Mouse (Mus musculus): ENCODE data around the gene Hsf5.

DNA sequence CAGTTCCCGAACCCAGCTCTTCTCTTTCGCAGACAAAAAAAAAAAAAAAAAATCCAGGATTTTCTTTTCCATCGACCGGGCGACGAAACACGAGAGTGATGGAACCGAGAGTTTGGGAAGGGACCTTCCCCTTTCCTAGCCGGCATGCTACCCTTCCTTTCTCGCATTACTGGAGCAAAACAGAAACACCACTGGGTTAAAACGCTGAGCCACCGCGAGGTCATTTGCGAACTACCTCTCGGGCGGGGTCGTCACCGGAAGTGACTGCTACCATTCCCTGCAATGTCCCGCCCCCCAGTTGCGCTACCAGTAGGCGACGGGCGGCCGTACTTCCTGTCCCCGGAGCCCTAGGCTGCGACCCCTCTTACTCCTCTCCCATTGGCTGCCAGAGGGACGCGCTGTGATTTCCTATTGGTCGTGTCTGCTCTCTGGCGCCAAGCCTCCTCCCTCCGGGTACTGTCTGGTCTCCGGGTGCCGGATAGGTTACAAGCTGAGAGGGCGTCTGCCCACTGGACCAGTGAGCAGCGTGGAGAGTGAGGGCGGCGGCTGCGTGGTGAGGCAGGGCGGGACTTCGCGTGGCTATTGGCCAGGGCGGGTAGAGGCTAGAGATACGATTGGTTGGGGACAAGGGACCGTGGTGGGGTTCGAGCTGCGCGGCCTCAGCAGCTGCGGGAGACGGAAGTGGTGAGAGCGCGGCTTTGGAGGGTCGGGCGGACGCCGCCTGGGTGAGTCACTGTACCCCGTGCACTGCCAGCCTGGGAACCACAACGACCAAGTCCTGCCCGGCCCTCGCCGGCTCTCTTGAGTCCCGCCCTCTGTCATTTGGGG, 25.2 kb upstream of the Hsf5 start, which contains the start of gene Mtmr4:
- peak; percentile 67 for TF ChIP-seq MYOD1 (IDR thresholded peaks at IDR 0.05; ENCODE audit: control insufficient read depth, insufficient read length, low read depth)
- TF ChIP-seq USF1 (IDR thresholded peaks at IDR 0.05; ENCODE audit: low read depth) = no peak
- no peak for TF ChIP-seq CTCF (IDR thresholded peaks at IDR 0.05; ENCODE audit: control insufficient read depth, insufficient read depth, insufficient read length)
- TF ChIP-seq MYOG (IDR thresholded peaks at IDR 0.05; ENCODE audit: control insufficient read depth, extremely low read depth, insufficient read length) = no peak
- TF ChIP-seq MAX (IDR thresholded peaks at IDR 0.05) = no peak
- TF ChIP-seq FOSL1 (IDR thresholded peaks at IDR 0.05; ENCODE audit: insufficient read depth, low read length, poor library complexity, severe bottlenecking) = peak; percentile 33
